Mouse (Mus musculus): ENCODE measurements around the gene Wdr25.

The Wdr25 gene

GRCm38 (mm10) chr12:108936834-108937233, 43.4 kb downstream of the Wdr25 start:
- no peak for DNase-seq (ENCODE audit: low spot score in 2 of 2)

GRCm38 (mm10) chr12:108937506-108937905, 44.1 kb downstream of the Wdr25 start:
- no peak for DNase-seq (ENCODE audit: low spot score in 2 of 2)

DNA sequence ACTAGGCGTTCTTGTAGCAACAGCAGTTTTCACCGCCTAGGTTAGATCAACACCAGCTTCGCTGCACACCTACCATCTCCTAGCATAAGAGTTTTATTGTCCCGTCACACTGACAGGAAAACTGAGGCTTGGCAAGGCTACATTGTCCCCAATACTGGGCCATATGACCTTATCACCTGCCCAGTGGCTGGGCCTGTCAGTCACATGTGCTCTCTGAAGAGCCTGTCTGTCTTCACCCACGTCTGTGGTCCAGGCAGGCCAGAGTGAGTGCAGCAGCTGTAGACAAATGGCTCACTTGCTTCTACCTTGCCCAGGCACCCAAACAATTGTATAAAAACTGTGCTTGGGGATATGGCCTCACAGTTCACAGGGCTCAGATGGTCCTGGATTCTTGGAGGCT, 45.4 kb downstream of the Wdr25 start:
- no peak for DNase-seq (ENCODE audit: low spot score in 2 of 2)

DNA sequence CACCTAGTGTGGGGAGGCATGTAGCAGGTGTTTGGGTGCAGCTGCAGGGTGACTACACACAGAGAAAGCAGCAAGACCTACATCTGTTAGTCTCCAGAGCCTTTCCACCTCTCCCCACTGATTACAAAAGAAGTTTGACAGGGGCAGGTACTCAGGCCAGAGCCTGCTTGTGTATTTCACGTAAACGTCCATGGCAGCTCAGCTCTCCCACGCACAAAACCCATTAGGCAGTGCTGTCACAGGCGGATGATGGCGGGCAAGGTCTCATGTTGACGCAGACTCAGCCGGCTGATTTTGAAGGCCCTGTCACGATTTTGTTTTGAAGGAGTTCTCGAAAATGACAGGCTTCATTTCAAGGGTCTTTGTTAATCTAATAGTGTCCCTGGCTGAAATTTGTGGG, 45.9 kb downstream of the Wdr25 start:
- no peak for DNase-seq (ENCODE audit: low spot score in 2 of 2)

DNA sequence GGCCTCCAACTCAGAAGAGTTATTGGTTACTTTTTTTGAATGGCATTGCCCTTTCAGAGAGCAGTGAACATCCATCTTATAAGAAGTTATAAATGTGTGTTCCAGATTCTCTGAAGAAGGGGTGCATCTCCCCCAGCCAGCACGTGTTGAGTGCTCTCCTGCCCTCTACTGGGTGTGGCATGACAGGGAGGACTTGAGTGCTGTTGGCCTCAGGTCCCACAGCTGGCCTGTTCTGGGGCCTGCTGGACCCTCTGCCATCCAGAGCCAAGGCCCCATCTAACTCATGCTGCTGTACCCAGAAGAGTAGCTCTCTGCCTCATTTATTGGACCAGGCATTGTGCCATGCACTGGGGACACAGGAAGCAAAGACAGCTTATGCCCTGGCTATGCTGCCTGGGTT, 46.8 kb downstream of the Wdr25 start:
- DNase-seq (ENCODE audit: low spot score in 2 of 2): no peak

- DNase-seq (ENCODE audit: low spot score in 2 of 2): no peak
Observed at GRCm38 (mm10) chr12:108941282-108941681, 47.9 kb downstream of the Wdr25 start.

DNA sequence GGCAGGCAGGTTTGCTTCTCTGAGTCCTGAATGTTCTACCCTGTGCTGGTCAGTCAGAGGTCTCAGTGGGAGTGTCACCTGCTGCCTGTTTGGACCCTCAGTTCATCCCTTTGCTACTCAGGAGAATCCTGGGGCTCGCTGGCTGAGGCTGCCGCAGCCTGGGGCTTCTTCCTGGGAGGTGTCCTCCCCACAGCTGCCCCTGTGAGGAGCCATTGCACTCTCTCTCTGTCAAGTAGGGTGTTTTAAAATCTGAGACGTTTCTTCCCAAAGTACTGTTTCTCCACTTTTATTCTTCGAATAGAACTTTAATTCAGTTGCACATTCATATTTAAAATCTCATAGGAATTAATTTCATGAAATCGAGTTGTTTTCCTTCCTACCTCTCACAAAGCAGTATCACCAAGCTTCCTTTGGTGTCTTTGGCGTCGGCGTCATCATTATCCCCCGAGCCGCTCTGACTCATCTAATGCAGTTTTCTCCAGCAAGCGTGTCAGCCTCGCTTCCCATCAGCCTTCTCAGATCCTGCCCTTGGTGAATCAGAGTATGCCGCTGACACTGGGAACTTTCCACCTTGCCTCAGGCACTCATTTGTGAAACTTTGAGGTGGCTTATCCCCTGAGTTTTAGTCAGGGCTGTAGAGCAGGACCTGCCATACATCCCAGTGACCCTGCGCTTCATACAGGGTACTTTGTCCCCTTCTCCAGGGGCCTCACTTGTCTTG, 48.9 kb downstream of the Wdr25 start:
- peak in 1 of 2 experiments; percentile 44 for DNase-seq (ENCODE audit: low spot score in 2 of 2)

DNA sequence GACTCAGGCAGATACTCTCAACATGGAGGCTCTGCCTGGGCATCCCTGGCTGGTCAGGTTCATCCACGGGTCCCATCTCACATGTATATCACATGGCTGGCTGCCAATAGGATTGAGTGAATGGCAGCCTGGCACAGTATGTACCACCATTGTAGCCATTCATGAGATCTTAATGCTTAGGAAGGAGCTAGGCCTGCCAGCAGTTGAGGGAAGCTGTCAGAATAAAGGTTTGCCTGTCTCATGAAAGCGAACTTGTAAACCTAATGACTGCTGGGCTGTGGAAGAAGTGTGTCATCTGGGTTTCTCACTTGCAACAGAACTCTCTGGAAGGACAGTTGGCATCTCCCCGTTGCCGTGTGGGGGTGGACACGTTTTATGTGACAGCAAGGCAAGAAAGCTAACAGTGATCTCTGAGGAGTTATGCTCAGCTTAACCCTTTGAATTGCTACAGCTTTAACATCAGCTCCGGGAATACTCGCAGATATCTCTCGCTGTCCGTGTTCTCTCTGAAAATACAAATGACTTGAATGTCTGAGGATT, 59.6 kb downstream of the Wdr25 start:
- DNase-seq (ENCODE audit: low spot score in 2 of 2): peak; percentile 63 to 66

- DNase-seq (ENCODE audit: low spot score in 2 of 2): peak; percentile 39 to 40
Observed at GRCm38 (mm10) chr12:108953838-108954237, 60.4 kb downstream of the Wdr25 start.

DNA sequence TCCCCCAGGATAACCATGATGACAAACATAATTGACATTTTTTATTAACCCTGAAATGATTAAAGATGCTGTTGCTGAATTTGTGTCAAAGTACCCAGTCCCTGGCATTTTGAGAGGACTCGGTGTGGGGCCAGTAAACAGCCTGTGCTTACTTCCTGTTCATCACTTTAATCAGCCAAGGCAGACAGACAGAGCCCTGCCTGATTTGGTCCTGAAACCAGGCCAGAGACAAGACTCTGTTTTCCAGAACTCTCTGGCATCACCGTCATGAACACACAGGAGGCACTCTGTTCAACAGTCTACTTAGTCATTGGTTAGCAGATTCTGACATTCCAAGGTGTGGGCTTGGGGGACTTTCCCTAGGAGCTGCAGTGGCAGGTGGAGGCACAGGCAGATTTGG, 61.0 kb downstream of the Wdr25 start:
- DNase-seq (ENCODE audit: low spot score in 2 of 2): no peak

- DNase-seq (ENCODE audit: low spot score in 2 of 2): no peak
Observed at GRCm38 (mm10) chr12:108958483-108958882, 65.1 kb downstream of the Wdr25 start.

DNA sequence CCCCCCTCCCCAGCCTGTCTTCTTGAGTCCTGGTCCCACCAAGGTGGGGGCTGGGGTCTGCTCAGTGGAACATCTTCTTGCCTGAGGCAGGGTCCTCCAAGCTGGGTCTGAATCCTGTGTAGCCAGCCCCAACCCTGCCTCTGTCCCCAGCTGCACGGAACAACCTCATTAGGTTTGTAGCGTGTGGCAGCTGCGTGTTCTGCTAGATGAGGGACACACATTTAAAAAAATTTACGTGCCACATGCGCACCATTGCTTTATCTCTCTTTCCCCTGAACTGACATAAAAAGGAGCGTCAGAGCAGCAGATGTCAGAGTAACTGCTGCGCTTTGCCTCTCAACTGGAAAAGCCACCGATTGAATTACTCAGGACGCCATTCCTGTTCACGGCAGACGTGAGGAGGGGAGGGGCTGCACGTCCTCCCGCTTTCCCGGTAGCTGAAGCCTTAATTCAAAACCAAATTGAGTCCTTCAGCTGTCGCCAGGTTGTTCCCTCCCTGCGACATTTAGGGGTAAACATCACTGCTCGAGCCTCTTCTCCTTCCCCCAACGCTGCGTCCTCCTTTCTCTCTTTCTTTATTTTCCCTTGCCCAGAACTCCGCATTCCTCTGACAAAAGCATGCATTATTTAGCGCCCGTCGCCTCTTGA, 65.7 kb downstream of the Wdr25 start:
- peak in 1 of 2 experiments; percentile 30 for DNase-seq (ENCODE audit: low spot score in 2 of 2)

DNA sequence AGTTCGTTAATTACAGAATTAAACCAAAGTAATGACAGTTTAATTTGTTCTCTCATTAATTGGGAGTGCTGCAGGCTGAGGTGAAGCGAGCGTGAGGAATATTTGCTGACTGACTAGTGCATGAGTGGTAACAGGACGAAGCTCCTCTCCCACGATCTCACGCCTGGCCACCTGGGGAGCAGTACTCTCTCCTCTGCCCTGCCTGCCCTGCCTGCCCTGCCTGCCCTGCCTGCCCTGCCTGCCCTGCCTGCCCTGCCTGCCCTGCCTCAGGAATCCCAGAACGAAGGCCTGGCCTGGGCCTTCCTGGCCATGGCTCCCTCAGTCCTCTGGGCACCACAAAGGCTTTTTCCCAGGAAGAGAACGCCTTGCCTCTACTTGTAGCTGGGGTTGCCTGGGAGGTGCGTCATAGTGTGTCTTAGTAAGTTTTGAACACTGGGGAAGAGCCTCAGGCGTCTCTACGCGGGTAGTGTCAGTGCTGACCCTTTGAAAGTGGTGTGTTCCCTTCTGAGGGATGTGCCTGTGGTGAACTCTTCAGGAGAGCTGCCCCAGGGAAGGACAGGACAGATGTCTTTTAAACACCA, 66.3 kb downstream of the Wdr25 start:
- DNase-seq (ENCODE audit: low spot score in 2 of 2): no peak

DNA sequence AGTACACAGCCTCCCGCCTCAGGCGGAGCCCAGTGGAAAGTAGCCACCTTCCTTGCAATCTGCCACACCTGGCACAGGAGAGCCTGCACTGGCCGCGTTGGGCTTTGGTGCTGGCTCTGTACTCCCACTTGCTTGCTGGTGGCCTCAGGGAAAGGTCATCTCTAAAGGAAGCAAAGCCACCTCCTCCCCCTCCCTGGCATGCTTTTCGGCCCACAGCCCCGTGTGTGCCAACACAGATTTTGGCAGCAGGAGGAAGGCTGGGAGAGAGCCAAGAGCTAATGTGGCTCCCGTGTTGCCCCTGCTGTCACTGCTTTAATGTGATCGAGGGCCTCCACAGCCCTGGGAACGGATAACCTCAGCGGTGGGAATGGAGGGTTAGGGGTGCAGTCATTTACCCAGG, 66.8 kb downstream of the Wdr25 start:
- DNase-seq (ENCODE audit: low spot score in 2 of 2): peak in 1 of 2 experiments; percentile 32

DNA sequence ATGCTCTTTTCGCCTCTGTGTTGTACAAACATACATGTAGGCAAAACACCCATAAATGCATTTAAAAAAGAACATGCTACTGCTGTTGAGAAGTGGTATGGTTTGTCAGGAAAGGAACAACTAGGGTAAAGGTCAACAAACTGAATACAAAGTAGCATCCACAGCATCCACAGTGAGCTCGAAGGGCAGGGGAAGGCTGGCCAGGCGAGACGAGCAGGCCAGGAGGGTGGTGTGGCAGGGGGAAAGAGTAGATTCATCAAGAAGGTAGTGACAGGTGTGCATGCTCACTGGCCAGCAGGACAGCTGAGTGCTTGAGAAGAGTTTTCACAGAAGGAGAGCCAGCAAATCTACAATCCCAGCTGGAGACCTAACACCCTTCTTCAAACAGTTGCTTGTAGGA, 74.2 kb downstream of the Wdr25 start:
- no peak for DNase-seq (ENCODE audit: low spot score in 2 of 2)

DNA sequence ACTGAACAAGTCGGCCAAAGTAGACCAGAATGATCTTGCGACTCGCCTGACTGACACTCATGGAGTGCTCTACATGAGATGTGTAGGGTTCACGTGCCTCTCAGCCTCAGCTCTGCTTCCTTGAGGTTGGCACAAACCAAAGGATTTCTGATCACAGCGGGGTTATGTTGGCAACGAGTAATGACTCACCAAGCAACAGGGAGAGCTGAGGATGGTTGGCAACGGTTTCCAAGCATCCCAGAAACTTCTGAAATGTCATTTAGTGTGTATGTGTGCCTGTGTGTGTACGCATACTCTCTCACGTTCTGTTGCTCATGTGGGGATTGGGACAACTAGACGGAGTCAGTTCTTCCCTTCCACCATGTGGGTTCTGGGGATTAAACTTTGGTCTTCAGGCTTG, 74.6 kb downstream of the Wdr25 start:
- peak; percentile 33 to 53 for DNase-seq (ENCODE audit: low spot score in 2 of 2)

GRCm38 (mm10) chr12:108971446-108971845, 78.0 kb downstream of the Wdr25 start:
- DNase-seq (ENCODE audit: low spot score in 2 of 2): no peak

DNA sequence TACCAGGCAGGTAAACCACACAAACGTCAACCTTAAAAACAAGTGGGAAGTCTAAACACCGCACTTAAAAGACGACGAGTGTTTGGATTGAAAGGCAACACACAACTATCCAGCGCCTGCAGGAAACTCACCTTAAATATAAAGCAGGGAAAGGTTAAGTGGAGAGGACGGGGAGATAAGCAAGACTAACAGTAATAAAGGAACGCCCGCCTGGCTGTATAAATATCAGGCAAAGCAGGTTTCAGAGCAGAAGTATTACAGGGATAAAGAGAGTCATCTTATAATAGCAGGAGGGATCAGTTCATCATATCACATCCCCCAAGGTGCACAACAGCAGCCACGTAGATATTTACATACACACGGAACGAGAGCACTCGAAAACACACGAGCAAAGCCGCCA, 78.8 kb downstream of the Wdr25 start:
- DNase-seq (ENCODE audit: low spot score in 2 of 2): no peak

DNA sequence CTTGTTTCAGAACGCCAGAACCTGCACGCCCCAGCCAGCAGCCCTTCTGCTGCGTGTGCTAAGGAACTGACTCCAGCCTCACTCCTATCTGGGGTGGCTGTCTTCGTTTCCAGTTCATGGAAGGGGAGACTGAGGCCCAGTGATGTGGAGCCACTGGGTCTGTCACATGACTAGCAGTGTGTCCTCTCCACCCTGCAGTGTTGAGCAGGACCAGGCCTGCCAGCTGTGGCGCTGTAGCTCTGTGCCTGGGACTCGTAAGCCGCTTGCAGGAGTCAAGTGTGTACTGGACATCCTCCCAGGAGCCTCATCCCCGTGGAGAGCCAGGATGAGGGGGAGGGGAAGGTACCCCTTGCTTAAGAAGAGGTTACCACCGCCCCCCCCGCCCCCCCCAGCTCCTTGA, 86.5 kb downstream of the Wdr25 start:
- DNase-seq (ENCODE audit: low spot score in 2 of 2): no peak

DNA sequence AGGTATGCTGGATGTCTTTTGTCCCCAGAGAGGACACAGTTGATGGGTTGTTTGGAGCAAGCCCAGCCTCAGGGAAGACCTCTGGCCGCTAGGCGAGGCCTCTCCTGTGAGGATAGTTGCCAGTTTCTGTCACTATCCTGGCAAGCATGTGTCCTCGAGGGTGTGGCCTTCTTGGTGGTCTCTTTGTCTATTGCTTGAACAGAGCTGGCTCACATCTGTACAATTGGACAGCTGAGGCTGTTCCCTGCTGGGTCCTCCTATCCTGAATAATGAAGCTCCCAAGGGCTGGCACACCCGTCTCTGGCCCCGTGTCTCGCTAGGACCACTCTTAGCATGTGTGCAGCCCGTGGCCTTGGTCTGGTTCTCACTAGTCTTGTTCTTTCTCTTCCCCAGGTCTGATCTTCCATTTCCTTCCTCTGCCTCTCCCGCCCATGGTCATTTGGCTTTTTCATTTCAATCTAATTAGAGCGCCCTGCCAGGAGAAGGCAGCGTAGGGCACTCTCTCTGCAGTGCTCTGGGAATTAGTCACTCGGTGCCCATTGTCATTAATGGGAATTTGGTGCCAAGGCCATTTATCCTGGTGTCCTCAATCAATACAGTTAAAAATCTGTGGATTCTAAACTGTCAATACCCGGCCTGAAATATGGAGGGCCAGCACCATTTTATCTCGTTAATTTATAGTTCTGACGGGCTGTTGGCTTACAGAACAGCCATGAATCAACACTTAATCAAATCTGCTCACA, 88.7 kb downstream of the Wdr25 start:
- DNase-seq (ENCODE audit: low spot score in 2 of 2): no peak

- no peak for DNase-seq (ENCODE audit: low spot score in 2 of 2)
Observed at GRCm38 (mm10) chr12:108982684-108982960, 89.2 kb downstream of the Wdr25 start.

GRCm38 (mm10) chr12:108983496-108983895, 90.1 kb downstream of the Wdr25 start:
- no peak for DNase-seq (ENCODE audit: low spot score in 2 of 2)

Data from right cerebral cortex, adult 2 months (tissue).